Mouse (Mus musculus): Measurements from ENCODE around the gene Mad1l1. TPM values are rescaled to one million over a fixed set of nuclear protein-coding genes. Genes with fewer than 3 reads are reported as not detected.

The Mad1l1 gene
- polyA plus RNA-seq, 1 experiment: 18.3 TPM

- H3K4me1 ChIP-seq (ENCODE audit: control insufficient read depth, insufficient read depth, insufficient read length): no peaks in the 10 kb centered on the region
- H3K27me3 ChIP-seq (ENCODE audit: control insufficient read depth, insufficient read depth, low read length): no peaks in the 10 kb centered on the region
- TF ChIP-seq POLR2A (IDR thresholded peaks at IDR 0.05; ENCODE audit: low read depth, low read length) (no peak), CTCF (IDR thresholded peaks at IDR 0.05; ENCODE audit: extremely low read depth, insufficient read depth, insufficient read length, insufficient replicate concordance) (no peak)
- H3K36me3 ChIP-seq (ENCODE audit: control insufficient read depth, insufficient read depth, low read length): no peaks in the 10 kb centered on the region
- H3K4me3 ChIP-seq (ENCODE audit: extremely low read depth, insufficient read depth, insufficient read length): no peak overlapping the region
- no peak for DNase-seq (ENCODE audit: low read depth in 1 of 2, low spot score in 2 of 2)
- no peak overlapping the region for H3K27ac ChIP-seq (ENCODE audit: insufficient read depth, low read length)
- WGBS: 97% methylated on average over 2 of the region's 2 CpGs
These were observed 73.3 kb downstream of the Mad1l1 start for GRCm38 (mm10) chr5:140248101-140248500.

- no peaks in the 10 kb centered on the region for H3K27me3 ChIP-seq (ENCODE audit: control insufficient read depth, insufficient read depth, low read length)
- DNase-seq (ENCODE audit: low read depth in 1 of 2, low spot score in 2 of 2): no peak
- 93% methylated on average over 3 of the region's 3 CpGs for WGBS
- no peaks in the 10 kb centered on the region for H3K36me3 ChIP-seq (ENCODE audit: control insufficient read depth, insufficient read depth, low read length)
- H3K4me1 ChIP-seq (ENCODE audit: control insufficient read depth, insufficient read depth, insufficient read length): no peaks in the 10 kb centered on the region
- no peak overlapping the region for H3K4me3 ChIP-seq (ENCODE audit: extremely low read depth, insufficient read depth, insufficient read length)
- no peak overlapping the region for H3K27ac ChIP-seq (ENCODE audit: insufficient read depth, low read length)
- TF ChIP-seq CTCF (IDR thresholded peaks at IDR 0.05; ENCODE audit: extremely low read depth, insufficient read depth, insufficient read length, insufficient replicate concordance) (no peak), POLR2A (IDR thresholded peaks at IDR 0.05; ENCODE audit: low read depth, low read length) (no peak)
These were observed 81.1 kb downstream of the Mad1l1 start for GRCm38 (mm10) chr5:140240235-140240634.

GRCm38 (mm10) chr5:140238880-140239279 lies 82.5 kb downstream of the Mad1l1 start:
- Histone ChIP-seq H3K36me3 (ENCODE audit: control insufficient read depth, insufficient read depth, low read length) (no peaks in the 10 kb centered on the region), H3K4me1 (ENCODE audit: control insufficient read depth, insufficient read depth, insufficient read length) (no peaks in the 10 kb centered on the region), H3K27ac (ENCODE audit: insufficient read depth, low read length) (no peak overlapping the region), H3K27me3 (ENCODE audit: control insufficient read depth, insufficient read depth, low read length) (no peaks in the 10 kb centered on the region), H3K4me3 (ENCODE audit: extremely low read depth, insufficient read depth, insufficient read length) (no peak overlapping the region)
- DNase-seq (ENCODE audit: low read depth in 1 of 2, low spot score in 2 of 2): no peak
- no peak for TF ChIP-seq POLR2A (IDR thresholded peaks at IDR 0.05; ENCODE audit: low read depth, low read length)
- no peak for TF ChIP-seq CTCF (IDR thresholded peaks at IDR 0.05; ENCODE audit: extremely low read depth, insufficient read depth, insufficient read length, insufficient replicate concordance)
- 76% methylated on average over 3 of the region's 3 CpGs for WGBS

- H3K36me3 ChIP-seq (ENCODE audit: control insufficient read depth, insufficient read depth, low read length): no peaks in the 10 kb centered on the region
- H3K27me3 ChIP-seq (ENCODE audit: control insufficient read depth, insufficient read depth, low read length): no peaks in the 10 kb centered on the region
- H3K4me1 ChIP-seq (ENCODE audit: control insufficient read depth, insufficient read depth, insufficient read length): no peaks in the 10 kb centered on the region; the same call in 1 of the 2 replicates
- no peak overlapping the region for H3K4me3 ChIP-seq (ENCODE audit: extremely low read depth, insufficient read depth, insufficient read length)
- H3K27ac ChIP-seq (ENCODE audit: insufficient read depth, low read length): no peak overlapping the region
- TF ChIP-seq POLR2A (IDR thresholded peaks at IDR 0.05; ENCODE audit: low read depth, low read length) (no peak), CTCF (IDR thresholded peaks at IDR 0.05; ENCODE audit: extremely low read depth, insufficient read depth, insufficient read length, insufficient replicate concordance) (no peak)
- 42% methylated on average over 6 of the region's 6 CpGs for WGBS
- DNase-seq (ENCODE audit: low read depth in 1 of 2, low spot score in 2 of 2): no peak
These were observed 90.5 kb downstream of the Mad1l1 start for GRCm38 (mm10) chr5:140230818-140231217.

GRCm38 (mm10) chr5:140228306-140228705 lies 93.0 kb downstream of the Mad1l1 start:
- Histone ChIP-seq H3K27ac (ENCODE audit: insufficient read depth, low read length) (no peak overlapping the region), H3K36me3 (ENCODE audit: control insufficient read depth, insufficient read depth, low read length) (no peaks in the 10 kb centered on the region), H3K27me3 (ENCODE audit: control insufficient read depth, insufficient read depth, low read length) (no peaks in the 10 kb centered on the region), H3K4me3 (ENCODE audit: extremely low read depth, insufficient read depth, insufficient read length) (no peak overlapping the region), H3K4me1 (ENCODE audit: control insufficient read depth, insufficient read depth, insufficient read length) (no peaks in the 10 kb centered on the region; the same call in 1 of the 2 replicates)
- WGBS: 92% methylated on average over 3 of the region's 3 CpGs
- no peak for DNase-seq (ENCODE audit: low read depth in 1 of 2, low spot score in 2 of 2)
- TF ChIP-seq POLR2A (IDR thresholded peaks at IDR 0.05; ENCODE audit: low read depth, low read length) (no peak), CTCF (IDR thresholded peaks at IDR 0.05; ENCODE audit: extremely low read depth, insufficient read depth, insufficient read length, insufficient replicate concordance) (no peak)

- DNase-seq (ENCODE audit: low read depth in 1 of 2, low spot score in 2 of 2): no peak
- no peaks in the 10 kb centered on the region for H3K27me3 ChIP-seq (ENCODE audit: control insufficient read depth, insufficient read depth, low read length)
- TF ChIP-seq POLR2A (IDR thresholded peaks at IDR 0.05; ENCODE audit: low read depth, low read length): no peak
- TF ChIP-seq CTCF (IDR thresholded peaks at IDR 0.05; ENCODE audit: extremely low read depth, insufficient read depth, insufficient read length, insufficient replicate concordance): no peak
- H3K27ac ChIP-seq (ENCODE audit: insufficient read depth, low read length): no peak overlapping the region
- H3K36me3 ChIP-seq (ENCODE audit: control insufficient read depth, insufficient read depth, low read length): no peaks in the 10 kb centered on the region
- no peak overlapping the region for H3K4me3 ChIP-seq (ENCODE audit: extremely low read depth, insufficient read depth, insufficient read length)
- WGBS: 59% methylated on average over 3 of the region's 3 CpGs
- H3K4me1 ChIP-seq (ENCODE audit: control insufficient read depth, insufficient read depth, insufficient read length): no peaks in the 10 kb centered on the region; the same call in 1 of the 2 replicates
These were observed 94.5 kb downstream of the Mad1l1 start for GRCm38 (mm10) chr5:140226871-140227270.

GRCm38 (mm10) chr5:140225881-140226280 lies 95.5 kb downstream of the Mad1l1 start:
- Histone ChIP-seq H3K27me3 (ENCODE audit: control insufficient read depth, insufficient read depth, low read length) (no peaks in the 10 kb centered on the region), H3K4me1 (ENCODE audit: control insufficient read depth, insufficient read depth, insufficient read length) (no peaks in the 10 kb centered on the region; the same call in 1 of the 2 replicates), H3K36me3 (ENCODE audit: control insufficient read depth, insufficient read depth, low read length) (no peaks in the 10 kb centered on the region), H3K4me3 (ENCODE audit: extremely low read depth, insufficient read depth, insufficient read length) (no peak overlapping the region), H3K27ac (ENCODE audit: insufficient read depth, low read length) (no peak overlapping the region)
- WGBS: 85% methylated on average over 2 of the region's 2 CpGs
- no peak for TF ChIP-seq CTCF (IDR thresholded peaks at IDR 0.05; ENCODE audit: extremely low read depth, insufficient read depth, insufficient read length, insufficient replicate concordance)
- no peak for DNase-seq (ENCODE audit: low read depth in 1 of 2, low spot score in 2 of 2)

All from spleen, adult 2 months (tissue).